Mouse (Mus musculus) heart, embryonic 10.5 days (tissue): ENCODE measurements around the gene Tent2. TPM values are rescaled to one million over a fixed set of nuclear protein-coding genes. Genes with fewer than 3 reads are reported as not detected.

Experiments
- DNase-seq: peaks from one replicate; pipeline ENCODE4 v3.0.0-alpha.2; 2017; ENCODE audit warnings: low spot score
- H3K27ac ChIP-seq: fragments of 300-500 bp; sonication (generic); 2 replicates; pipeline ENCODE4 v1.5.1; 2016; ENCODE audit warnings: mild to moderate bottlenecking
- H3K27me3 ChIP-seq: fragments of 300-500 bp; sonication (generic); 2 replicates; pipeline ENCODE4 v1.6.1; 2016; ENCODE audit warnings: mild to moderate bottlenecking; ENCODE audit not compliant: poor library complexity, insufficient read depth, severe bottlenecking
- H3K36me3 ChIP-seq: fragments of 300-500 bp; sonication (generic); 2 replicates; pipeline ENCODE4 v1.6.1; 2016; ENCODE audit warnings: mild to moderate bottlenecking, moderate library complexity
- H3K4me1 ChIP-seq: fragments of 300-500 bp; sonication (generic); 2 replicates; pipeline ENCODE4 v1.6.1; 2016; ENCODE audit warnings: mild to moderate bottlenecking
- H3K4me3 ChIP-seq: fragments of 300-500 bp; sonication (generic); 2 replicates; pipeline ENCODE4 v1.5.1; 2016; ENCODE audit warnings: mild to moderate bottlenecking, moderate library complexity
- H3K9me3 ChIP-seq: fragments of 300-500 bp; sonication (generic); 2 replicates; pipeline ENCODE4 v1.6.1; 2016; ENCODE audit warnings: mild to moderate bottlenecking, moderate library complexity
- WGBS: fragments of 180-500 bp; shearing (Covaris S2); methylation state at CpG from one replicate; pipeline ENCODE4 v1.1.7; 2016; 5-methylcytosine and 5-hydroxymethylcytosine counted together
- polyA plus RNA-seq: library from polyadenylated mRNA; unstranded; fragments of >200 nt; fragmentation: Nextera tagmentation; extraction: Ambion mirVana; gene quantifications from 2 replicates; pipeline ENCODE4 v1.2.1, GENCODE M21; 2016

The Tent2 gene
- polyA plus RNA-seq, 1 experiment from 2014 or later = 60.2 TPM

DNA sequence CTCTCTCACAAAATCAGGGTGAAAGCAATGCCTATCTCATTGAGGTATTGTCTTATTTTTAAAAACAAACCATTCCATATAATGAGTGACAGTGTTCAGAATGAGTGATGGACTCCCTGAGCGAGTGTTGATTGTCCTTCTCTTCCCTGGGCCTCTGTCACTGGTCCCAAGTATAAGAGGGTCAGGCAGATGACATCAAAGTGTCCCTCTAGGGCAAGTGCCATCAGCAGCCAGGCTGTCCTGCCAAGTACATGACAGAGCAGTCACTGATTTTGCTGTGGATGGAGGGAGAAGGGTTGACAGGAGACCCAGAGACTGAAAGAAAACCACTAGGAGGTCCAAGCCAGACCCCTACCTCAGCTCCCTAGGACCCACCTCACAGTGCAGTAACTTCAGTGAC, 55.9 kb downstream of the Tent2 start:
- no peak for DNase-seq
- no peaks in the 10 kb centered on the region for H3K27me3 ChIP-seq
- no peaks in the 10 kb centered on the region for H3K9me3 ChIP-seq
- H3K4me3 ChIP-seq = no peak overlapping the region
- peak overlapping the region; percentile 59; the same call in 1 of the 2 replicates for H3K27ac ChIP-seq
- 69% methylated on average over 1 of the region's 1 CpGs for WGBS
- H3K4me1 ChIP-seq = peaks cover 31% of the 10 kb centered on the region
- no peaks in the 10 kb centered on the region for H3K36me3 ChIP-seq

DNA sequence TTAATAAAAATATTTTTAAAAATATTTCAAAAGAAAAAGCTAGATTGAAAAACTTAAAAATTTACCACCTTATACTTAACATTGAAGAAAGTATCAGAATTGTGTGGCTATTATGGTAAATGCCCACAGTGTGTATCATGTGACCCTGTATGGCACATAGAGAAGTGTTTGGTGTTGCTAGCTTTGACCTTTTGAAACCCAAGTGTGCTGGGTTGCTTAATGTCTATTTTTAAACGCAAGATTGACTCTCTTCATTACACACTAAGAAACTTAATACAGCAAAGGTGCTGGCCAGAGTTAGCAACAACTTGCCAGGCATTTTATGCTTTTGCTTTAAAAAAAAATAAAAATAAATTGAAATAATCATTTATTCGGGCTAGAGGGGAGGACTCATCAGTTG, 56.7 kb downstream of the Tent2 start:
- H3K27ac ChIP-seq = no peak overlapping the region
- 76% methylated on average over 2 of the region's 2 CpGs for WGBS
- H3K36me3 ChIP-seq = no peaks in the 10 kb centered on the region
- H3K27me3 ChIP-seq = no peaks in the 10 kb centered on the region
- H3K4me3 ChIP-seq = no peak overlapping the region
- no peak for DNase-seq
- no peaks in the 10 kb centered on the region for H3K9me3 ChIP-seq
- H3K4me1 ChIP-seq = peaks cover 35% of the 10 kb centered on the region

DNA sequence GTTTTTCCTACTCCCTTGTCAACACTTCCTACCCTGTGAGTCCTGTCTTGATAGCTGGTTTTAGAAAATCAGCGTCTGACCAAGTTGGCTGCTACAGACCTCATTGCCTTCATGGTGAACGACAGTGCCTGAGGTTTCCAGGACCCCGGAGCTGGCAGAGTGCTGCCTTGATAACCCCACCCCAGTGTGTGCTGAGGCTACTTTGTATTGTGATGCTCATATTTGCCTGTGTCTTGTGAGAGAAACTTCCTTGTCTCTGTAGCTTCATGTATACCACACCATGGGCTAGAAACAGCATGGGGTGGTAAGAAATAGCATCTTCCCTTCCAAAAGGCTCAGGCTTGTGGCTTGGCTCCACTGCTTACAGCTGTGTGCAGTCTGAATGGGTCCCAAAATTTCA, 61.5 kb downstream of the Tent2 start:
- peaks cover 15% of the 10 kb centered on the region for H3K4me1 ChIP-seq
- no peaks in the 10 kb centered on the region for H3K27me3 ChIP-seq
- H3K36me3 ChIP-seq = no peaks in the 10 kb centered on the region
- WGBS = 43% methylated on average over 3 of the region's 3 CpGs
- no peak overlapping the region for H3K4me3 ChIP-seq
- peak; percentile 71 for DNase-seq
- no peaks in the 10 kb centered on the region for H3K9me3 ChIP-seq
- no peak overlapping the region for H3K27ac ChIP-seq

DNA sequence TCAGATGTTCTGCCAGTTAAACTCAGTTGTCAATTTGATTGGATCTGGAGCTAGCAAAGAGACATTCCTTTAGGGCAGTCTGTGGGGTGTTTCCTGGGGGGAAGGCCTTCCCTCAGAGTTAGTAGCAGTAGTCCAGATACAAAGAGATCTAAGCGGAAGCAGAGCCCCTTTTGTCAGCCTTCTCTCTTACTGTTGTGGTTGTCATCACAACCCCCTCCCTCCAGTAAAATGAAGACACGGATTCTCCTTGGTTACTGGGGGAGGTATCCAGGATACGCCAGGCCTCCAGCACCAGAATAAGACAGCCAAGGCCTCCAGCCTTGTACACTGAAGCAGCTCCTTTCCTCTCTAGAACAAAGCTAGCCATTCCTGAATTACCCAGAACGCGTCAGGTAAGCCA, 63.2 kb downstream of the Tent2 start:
- WGBS = 67% methylated on average over 5 of the region's 5 CpGs
- Histone ChIP-seq H3K4me3 (no peak overlapping the region), H3K27me3 (no peaks in the 10 kb centered on the region), H3K36me3 (no peaks in the 10 kb centered on the region), H3K27ac (no peak overlapping the region), H3K4me1 (peaks cover 15% of the 10 kb centered on the region), H3K9me3 (no peaks in the 10 kb centered on the region)
- no peak for DNase-seq

DNA sequence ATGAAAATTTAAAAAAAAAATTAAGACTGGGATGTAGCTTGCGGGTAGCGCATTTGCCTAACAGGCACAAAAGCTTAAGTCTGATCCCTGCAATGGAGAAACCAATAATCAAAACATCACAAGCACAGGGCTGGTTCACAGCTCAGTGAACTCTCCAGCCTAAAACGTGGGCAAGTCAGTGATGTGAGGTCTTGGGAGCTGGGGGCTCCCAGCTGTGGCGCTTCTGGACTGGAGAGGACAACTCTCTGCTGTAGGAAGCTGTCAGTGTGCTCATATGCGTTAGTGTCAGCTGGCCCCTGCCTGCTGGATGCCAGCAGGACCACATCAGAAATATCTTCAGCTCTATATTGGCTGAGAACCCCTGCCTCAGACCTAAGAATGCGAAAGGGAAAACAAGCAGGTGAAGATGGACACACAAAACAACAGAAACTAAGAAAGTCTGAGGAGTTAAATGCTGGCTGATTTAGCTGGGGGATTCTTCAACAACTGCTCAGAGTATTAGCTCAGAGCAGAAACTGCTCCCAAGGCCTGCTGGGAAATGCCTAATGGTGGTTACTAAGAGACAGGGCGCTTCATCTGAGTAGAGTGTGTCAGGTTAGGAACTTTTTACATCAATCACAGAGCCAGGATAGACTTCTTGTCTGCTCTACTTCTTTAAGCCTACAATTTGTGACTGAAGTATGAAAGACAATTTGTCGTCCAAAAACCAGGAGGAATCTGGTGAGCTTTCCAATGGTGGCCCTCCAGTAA, 63.9 kb downstream of the Tent2 start:
- DNase-seq = peak; percentile 56
- Histone ChIP-seq H3K9me3 (no peaks in the 10 kb centered on the region), H3K4me1 (peaks cover 15% of the 10 kb centered on the region), H3K36me3 (no peaks in the 10 kb centered on the region), H3K27ac (peak overlapping the region; percentile 69), H3K4me3 (no peak overlapping the region), H3K27me3 (no peaks in the 10 kb centered on the region)
- 72% methylated on average over 8 of the region's 8 CpGs for WGBS

DNA sequence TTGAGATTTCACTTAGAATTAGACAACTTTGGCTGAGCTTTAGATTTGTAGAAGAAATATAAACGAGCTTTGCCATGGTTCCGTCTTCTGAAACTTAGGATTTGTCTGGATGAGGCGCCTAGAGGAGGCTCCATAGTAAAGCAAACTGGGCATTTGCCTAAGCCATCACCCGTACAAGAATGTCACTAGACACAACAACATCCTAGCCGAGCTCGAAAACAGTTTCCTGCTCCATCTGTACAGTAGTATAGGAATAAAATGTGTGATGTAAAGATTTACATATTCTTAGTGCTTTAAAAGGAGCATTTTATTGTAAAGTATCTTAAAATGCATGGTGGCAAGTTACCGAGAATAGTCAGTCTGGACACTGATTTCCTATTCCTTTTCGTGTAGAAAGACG, 69.9 kb downstream of the Tent2 start:
- WGBS = 88% methylated on average over 9 of the region's 9 CpGs
- peak; percentile 10 for DNase-seq
- Histone ChIP-seq H3K27ac (no peak overlapping the region), H3K36me3 (no peaks in the 10 kb centered on the region), H3K4me3 (no peak overlapping the region), H3K27me3 (no peaks in the 10 kb centered on the region), H3K9me3 (no peaks in the 10 kb centered on the region), H3K4me1 (no peaks in the 10 kb centered on the region)

DNA sequence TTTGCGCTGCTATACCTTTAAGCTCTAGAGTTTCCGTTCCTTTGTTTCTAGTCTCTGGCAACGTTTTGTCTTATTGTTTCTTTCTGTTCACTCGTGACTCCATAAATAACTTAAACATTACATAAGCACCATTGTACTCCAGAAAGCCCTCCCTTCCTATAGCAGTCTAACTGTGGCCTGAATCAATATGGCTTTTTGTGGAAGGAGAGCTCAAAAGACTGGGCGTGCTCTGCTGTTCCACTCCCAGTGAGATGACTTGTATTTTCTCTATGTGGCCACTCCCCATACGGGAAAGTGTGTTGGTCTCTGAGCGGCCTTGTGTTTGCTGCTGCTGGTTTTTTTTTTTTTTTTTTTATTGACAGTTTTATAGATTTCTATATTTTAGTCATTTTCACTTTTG, 74.9 kb downstream of the Tent2 start:
- no peak overlapping the region for H3K27ac ChIP-seq
- H3K36me3 ChIP-seq = no peaks in the 10 kb centered on the region
- H3K27me3 ChIP-seq = no peaks in the 10 kb centered on the region
- H3K4me3 ChIP-seq = no peak overlapping the region
- H3K4me1 ChIP-seq = no peaks in the 10 kb centered on the region
- 78% methylated on average over 7 of the region's 7 CpGs for WGBS
- peaks cover 3% of the 10 kb centered on the region; the same call in 1 of the 2 replicates for H3K9me3 ChIP-seq
- peak; percentile 48 for DNase-seq

DNA sequence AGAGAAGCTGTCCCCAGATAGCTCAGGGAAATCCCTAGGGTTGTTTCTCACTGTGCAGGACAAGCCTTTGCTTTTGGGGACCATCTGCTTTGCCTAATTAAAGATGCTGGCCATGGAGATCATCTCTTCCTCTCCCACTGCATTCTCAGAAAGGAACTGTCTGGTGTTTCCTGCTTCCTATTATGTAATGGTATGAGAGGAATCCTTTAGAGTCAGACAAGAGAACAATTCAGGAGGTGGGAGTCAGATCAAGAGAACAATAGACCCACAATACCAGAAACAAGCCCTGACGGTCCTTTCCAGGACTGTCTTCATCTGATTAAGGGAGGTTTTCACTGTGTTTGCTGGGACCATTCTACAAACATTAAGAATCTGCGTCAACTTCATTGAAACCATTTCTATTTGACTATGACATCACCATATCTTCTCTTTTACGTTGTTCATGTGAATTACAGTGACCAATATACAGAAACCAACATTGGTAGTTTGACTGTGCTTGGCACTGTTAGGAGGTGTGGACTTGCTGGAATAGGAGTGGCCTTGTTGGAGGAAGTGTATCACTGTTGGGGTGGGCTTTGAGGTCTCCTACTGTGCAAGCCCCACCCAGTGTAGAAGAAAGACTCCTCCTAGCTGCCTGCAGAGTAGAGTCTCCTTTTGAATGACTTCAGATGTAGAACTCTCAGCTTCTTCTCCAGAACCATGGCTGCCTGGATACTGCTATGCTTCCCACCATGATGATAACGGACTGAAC, 89.7 kb downstream of the Tent2 start:
- Histone ChIP-seq H3K4me1 (no peaks in the 10 kb centered on the region), H3K27me3 (no peaks in the 10 kb centered on the region), H3K36me3 (no peaks in the 10 kb centered on the region; the same call in 1 of the 2 replicates), H3K4me3 (no peak overlapping the region), H3K27ac (no peak overlapping the region), H3K9me3 (no peaks in the 10 kb centered on the region)
- 71% methylated on average over 4 of the region's 4 CpGs for whole genome bisulfite sequencing
- no peak for DNase-seq

DNA sequence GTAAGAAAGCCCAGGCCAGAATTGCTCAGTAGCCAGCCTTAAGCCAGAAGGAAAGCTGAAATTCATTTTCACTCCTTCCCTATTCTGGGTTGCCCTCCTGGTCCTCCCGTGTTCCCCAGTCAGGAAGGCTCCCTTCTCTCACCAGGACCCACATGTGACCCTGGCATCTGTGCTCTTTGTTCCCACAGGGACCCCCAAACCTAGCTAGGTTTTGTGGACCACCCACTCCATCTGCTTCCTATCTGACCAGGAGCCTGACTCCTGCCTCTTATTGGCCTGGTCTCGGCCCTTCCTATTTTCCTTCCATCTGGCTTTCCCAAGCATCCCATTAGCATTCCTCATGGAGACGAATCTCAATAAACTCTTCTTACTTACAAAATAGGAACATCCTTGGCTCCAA, 93.6 kb downstream of the Tent2 start:
- Histone ChIP-seq H3K4me3 (no peak overlapping the region), H3K27ac (no peak overlapping the region), H3K4me1 (peaks cover 4% of the 10 kb centered on the region; the same call in 1 of the 2 replicates), H3K9me3 (no peaks in the 10 kb centered on the region), H3K36me3 (peaks cover 5% of the 10 kb centered on the region; the same call in 1 of the 2 replicates), H3K27me3 (no peaks in the 10 kb centered on the region)
- DNase-seq = no peak
- 82% methylated on average over 3 of the region's 3 CpGs for WGBS

DNA sequence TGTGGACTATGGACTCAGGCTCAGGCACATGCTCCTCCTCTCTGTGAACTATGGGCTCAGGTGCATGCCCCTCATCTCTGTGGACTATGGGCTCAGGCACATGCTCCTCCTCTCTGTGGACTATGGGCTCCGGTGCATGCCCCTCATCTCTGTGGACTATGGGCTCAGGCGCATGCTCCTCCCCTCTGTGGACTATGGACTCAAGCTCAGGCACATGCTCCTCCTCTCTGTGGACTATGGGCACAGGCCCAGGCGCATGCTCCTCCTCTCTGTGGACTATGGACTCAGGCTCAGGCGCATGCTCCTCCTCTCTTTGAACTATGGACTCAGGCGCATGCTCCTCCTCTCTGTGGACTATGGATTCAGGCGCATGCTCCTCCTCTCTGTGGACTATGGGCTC, 95.5 kb downstream of the Tent2 start:
- DNase-seq = no peak
- Histone ChIP-seq H3K9me3 (no peaks in the 10 kb centered on the region), H3K36me3 (peaks cover 6% of the 10 kb centered on the region; the same call in 1 of the 2 replicates), H3K27ac (no peak overlapping the region), H3K4me3 (no peak overlapping the region), H3K4me1 (peaks cover 4% of the 10 kb centered on the region; the same call in 1 of the 2 replicates), H3K27me3 (no peaks in the 10 kb centered on the region)
- 93% methylated on average over 6 of the region's 6 CpGs for WGBS

Other genes with a start within 250 kb of the Tent2 start
- gene Cmya5, start 47.7 kb downstream of the Tent2 start, polyA plus RNA-seq = 1.4 and 2.5 TPM in 2 replicates
- gene Homer1, start 107.2 kb upstream of the Tent2 start, polyA plus RNA-seq = 18.4 and 18.5 TPM in 2 replicates